ENCODE assay signal across 9 mouse cellular contexts in the genomic region with DNA sequence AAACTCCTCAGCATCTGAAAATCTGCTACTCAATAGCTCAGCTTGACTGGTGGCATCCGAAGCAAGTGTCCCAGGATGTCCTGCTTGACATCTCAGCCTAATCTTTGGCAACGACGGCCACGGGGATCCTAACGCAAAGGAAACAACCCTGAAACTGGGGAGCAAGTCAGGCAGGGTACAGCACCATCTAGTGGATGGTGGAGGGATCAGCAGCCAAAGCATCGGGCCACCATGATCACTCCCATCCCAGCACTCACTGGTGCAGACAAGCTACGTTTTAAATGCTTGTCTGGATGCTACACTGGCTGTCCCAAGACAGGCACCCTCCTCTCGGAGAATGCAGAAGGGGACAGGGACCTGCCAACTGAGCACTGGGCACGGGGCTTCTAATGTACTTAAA. TPM values are rescaled to one million over a fixed set of nuclear protein-coding genes. Genes with fewer than 3 reads are reported as not detected.
DNase-seq lines count a peak whose midpoint lies in the region; ATAC-seq lines count a peak whose summit lies in the region.
"Had no signal": no experiment of that assay in that cellular context is flagged by ENCODE, and none has a peak within 500 bp of the region (broad histone marks: within the 10 kb centered on the region; RNA-seq: fewer than 3 reads in every experiment).

A gene (minus strand): TSS at position 156 of the 400 bp plus-strand sequence.

- H3K4me2 ChIP-seq in embryonic facial prominence, embryonic 11.5 days (ENCODE audit: low read depth, low read length), result no peak within 1 kb of the TSS
- peak within 1 kb of the TSS; percentile 57 for H3K4me2 ChIP-seq in liver, embryonic 16.5 days (ENCODE audit: low read depth, low read length)
- H3K4me2 ChIP-seq: limb, embryonic 15.5 days had no signal

- H3K4me3 ChIP-seq in embryonic facial prominence, embryonic 11.5 days (ENCODE audit: low read depth, low read length), result no peak within 1 kb of the TSS
- peak within 1 kb of the TSS; percentile 77 for H3K4me3 ChIP-seq in liver, embryonic 16.5 days (ENCODE audit: low read depth, low read length)
- H3K4me3 ChIP-seq: limb, embryonic 15.5 days had no signal

- H3K9me3 ChIP-seq in embryonic facial prominence, embryonic 11.5 days (replicated peaks; ENCODE audit: control insufficient read depth, low read length), result no peaks in the 10 kb centered on the region
- H3K9me3 ChIP-seq in liver, embryonic 16.5 days (replicated peaks; ENCODE audit: control insufficient read depth, low read length), result no peaks in the 10 kb centered on the region
- H3K9me3 ChIP-seq: limb, embryonic 15.5 days had no signal

- no peak within 1 kb of the TSS for H3K9ac ChIP-seq in embryonic facial prominence, embryonic 11.5 days (replicated peaks; ENCODE audit: low read length)
- H3K9ac ChIP-seq in liver, embryonic 16.5 days (ENCODE audit: low read depth, low read length), result peak within 1 kb of the TSS; percentile 67
- H3K9ac ChIP-seq: limb, embryonic 15.5 days had no signal

- no peak for ATAC-seq in embryonic facial prominence, embryonic 11.5 days (replicated peaks; ENCODE audit: insufficient number of reproducible peaks, low FRiP score, low TSS enrichment, low read depth)
- peak; percentile 14; the same call in 1 of the 2 replicates for ATAC-seq in liver, embryonic 16.5 days (ENCODE audit: low read depth)

- no peaks in the 10 kb centered on the region for H3K27me3 ChIP-seq in embryonic facial prominence, embryonic 11.5 days (ENCODE audit: control insufficient read depth, insufficient read depth, low read length)
- H3K27me3 ChIP-seq in liver, embryonic 16.5 days (ENCODE audit: control insufficient read depth, insufficient read depth, low read depth, low read length), result no peaks in the 10 kb centered on the region
- H3K27me3 ChIP-seq: limb, embryonic 15.5 days had no signal

- peak; percentile 70 to 87 for DNase-seq in adrenal gland, adult (ENCODE audit: inconsistent age in 2 of 2, low spot score in 1 of 2)
- DNase-seq in adrenal gland, adult 8-10 months, result no peak
- DNase-seq in 3T3-L1 (ENCODE audit: low read depth, low spot score), result peak; percentile 71
- DNase-seq in adrenal gland, postnatal 25 days, result peak; percentile 56
- DNase-seq in embryonic facial prominence, embryonic 11.5 days (ENCODE audit: low spot score), result peak; percentile 74
- DNase-seq in kidney, postnatal 36 days, result peak; percentile 35 to 67
- DNase-seq in right cerebral cortex, adult 2 months (ENCODE audit: low spot score in 2 of 2), result peak; percentile 70 to 75

- no peak within 1 kb of the TSS for H3K27ac ChIP-seq in embryonic facial prominence, embryonic 11.5 days (replicated peaks; ENCODE audit: low read depth, low read length)
- H3K27ac ChIP-seq in liver, embryonic 16.5 days (ENCODE audit: low read length), result peak within 1 kb of the TSS; percentile 74
- H3K27ac ChIP-seq: limb, embryonic 15.5 days had no signal

- no peaks in the 10 kb centered on the region for H3K4me1 ChIP-seq in embryonic facial prominence, embryonic 11.5 days (ENCODE audit: control insufficient read depth, insufficient read depth, low read length)
- peaks cover 31% of the 10 kb centered on the region for H3K4me1 ChIP-seq in liver, embryonic 16.5 days (ENCODE audit: control insufficient read depth, low read depth, low read length)
- H3K4me1 ChIP-seq: limb, embryonic 15.5 days had no signal

- 5% methylated on average over 9 of the region's 9 CpGs for WGBS in embryonic facial prominence, embryonic 11.5 days
- 1% methylated on average over 9 of the region's 9 CpGs for WGBS in liver, embryonic 16.5 days (ENCODE audit: insufficient replicate concordance)

- no peaks in the 10 kb centered on the region; the same call in none of the 2 replicates for H3K36me3 ChIP-seq in embryonic facial prominence, embryonic 11.5 days (replicated peaks; ENCODE audit: control insufficient read depth, insufficient read depth, low read depth, low read length)
- H3K36me3 ChIP-seq in liver, embryonic 16.5 days (ENCODE audit: control insufficient read depth, insufficient read depth), result peaks cover 24% of the 10 kb centered on the region

RNA-seq across cellular contexts. Expression of the gene that starts here (rescaled TPM):
- under 1 TPM; 0.14 to 0.43 (median 0.15) TPM for total RNA-seq in adrenal gland, adult 8-10 months (2022)
- total RNA-seq in adrenal gland, postnatal 25 days (2021), result not detected in 2 replicates
- 0.29 TPM in 1 of 2 replicates, not detected in the other for polyA plus RNA-seq in embryonic facial prominence, embryonic 11.5 days (2014; fragmentation: Nextera tagmentation; extraction: Ambion mirVana)
- polyA plus RNA-seq in liver, embryonic 16.5 days (2015; fragmentation: Nextera tagmentation; extraction: Ambion mirVana), result 26.2 and 26.9 TPM in 2 replicates

Comparison
In these comparisons a context has a peak if more than half of its experiments do, and no peak if none do; other contexts are left out.
1. RNA of the gene that starts here (polyA plus RNA-seq): 26.2 to 26.9 TPM in liver, embryonic 16.5 days; 0.29 TPM in embryonic facial prominence, embryonic 11.5 days; every median in the first group is over 10 times any median in the second.
2. Peak in DNase-seq in adrenal gland, postnatal 25 days; RNA of the gene not detected or under 1 TPM.
3. Peak in DNase-seq in embryonic facial prominence, embryonic 11.5 days; RNA of the gene not detected or under 1 TPM.